Mouse (Mus musculus): ENCODE data around the gene Ldlrad3. TPM values are rescaled to one million over a fixed set of nuclear protein-coding genes. Genes with fewer than 3 reads are reported as not detected.

Gene Ldlrad3
- total and polyA plus RNA-seq, 3 experiments = 3.5 to 6.1 TPM; not detected in 1

DNA sequence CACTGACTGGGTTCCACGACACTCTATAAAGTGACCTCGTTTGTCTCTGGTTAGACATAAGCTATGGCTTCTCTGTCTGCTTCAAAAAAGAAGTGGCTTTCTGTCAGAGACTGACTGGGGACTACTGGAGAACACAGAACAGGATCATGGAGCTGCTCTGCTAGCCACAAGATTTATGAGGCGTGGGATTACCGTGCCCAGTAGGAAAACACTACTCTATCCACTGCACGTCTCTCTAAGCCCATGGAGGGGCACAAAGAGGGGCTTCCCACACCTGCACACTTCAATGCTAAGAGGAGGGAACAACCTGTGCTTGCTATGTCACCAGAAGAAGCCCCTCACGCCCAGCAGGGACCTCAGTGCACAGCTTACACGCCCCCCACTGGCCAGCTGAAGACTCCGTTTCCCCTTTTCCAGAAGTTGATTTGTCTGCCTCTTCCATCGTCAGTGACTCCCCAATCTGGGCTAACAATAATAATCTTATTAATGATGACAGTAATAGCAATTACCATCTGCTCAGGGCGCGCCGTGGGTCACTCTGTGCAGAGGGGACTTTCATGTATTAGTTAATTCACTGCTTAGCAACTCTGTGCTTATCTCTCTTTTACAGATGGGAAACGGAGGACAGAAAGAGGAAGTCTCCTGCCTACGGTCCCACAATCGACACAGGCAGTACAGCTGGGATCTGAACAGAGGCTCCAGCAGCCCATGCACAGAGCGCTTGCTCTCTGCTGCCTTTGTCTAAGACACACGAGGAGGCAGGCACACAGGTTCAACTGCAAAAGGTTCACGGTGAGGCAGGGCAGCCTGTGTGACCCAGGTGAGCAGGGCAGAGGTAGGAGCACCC, 149.3 kb downstream of the Ldlrad3 start (continued):
- TF ChIP-seq UBTF (IDR thresholded peaks at IDR 0.05; ENCODE audit: borderline replicate concordance, insufficient read depth, low read depth, low read length) (peak; percentile 99), ETS1 (IDR thresholded peaks at IDR 0.05; ENCODE audit: low read depth, low read length) (peak; percentile 98), POLR2A (IDR thresholded peaks at IDR 0.05; ENCODE audit: control insufficient read depth in 1 of 2, insufficient read depth in 1 of 2, low read depth in 1 of 2, low read length in 2 of 2, poor library complexity in 1 of 2) (no peak), ZC3H11A (IDR thresholded peaks at IDR 0.05; ENCODE audit: low read depth, low read length) (no peak), NELFE (IDR thresholded peaks at IDR 0.05; ENCODE audit: low read depth, low read length) (no peak), MAFK (IDR thresholded peaks at IDR 0.05; ENCODE audit: borderline replicate concordance, low read depth, low read length) (peak; percentile 55; the same call in 1 of the 2 replicates), MAX (IDR thresholded peaks at IDR 0.05; ENCODE audit: low read length) (peak; percentile 64), POLR2AphosphoS5 (IDR thresholded peaks at IDR 0.05; ENCODE audit: borderline replicate concordance, low read depth, low read length) (no peak), SIN3A (IDR thresholded peaks at IDR 0.05; ENCODE audit: low read length) (peak; percentile 94), POLR2AphosphoS2 (IDR thresholded peaks at IDR 0.05; ENCODE audit: low read length) (no peak), USF2 (IDR thresholded peaks at IDR 0.05; ENCODE audit: borderline replicate concordance in 1 of 2, insufficient read depth in 1 of 2, low read depth in 1 of 2, low read length in 2 of 2) (no peak), JUND (IDR thresholded peaks at IDR 0.05; ENCODE audit: low read depth, low read length) (no peak), ZMIZ1 (IDR thresholded peaks at IDR 0.05; ENCODE audit: low read depth, low read length) (no peak), MYC (IDR thresholded peaks at IDR 0.05; ENCODE audit: low read depth, low read length) (peak; percentile 87), CHD1 (IDR thresholded peaks at IDR 0.05; ENCODE audit: low read depth, low read length) (no peak), ZKSCAN1 (IDR thresholded peaks at IDR 0.05; ENCODE audit: low read depth, low read length) (no peak), EP300 (IDR thresholded peaks at IDR 0.05; ENCODE audit: low read depth in 1 of 2, low read length in 2 of 2) (peak; percentile 97), MAZ (IDR thresholded peaks at IDR 0.05; ENCODE audit: low read depth, low read length) (0 out of 2 replicates have a peak, but pooled peaks have one; percentile 49), ELF1 (IDR thresholded peaks at IDR 0.05; ENCODE audit: low read depth, low read length) (peak; percentile 52; the same call in 1 of the 2 replicates), TAL1 (IDR thresholded peaks at IDR 0.05; ENCODE audit: low read length) (peak; percentile 100), MEF2A (IDR thresholded peaks at IDR 0.05; ENCODE audit: extremely low read depth, insufficient replicate concordance, low read depth, low read length, poor library complexity, severe bottlenecking) (peak; percentile 59; the same call in 1 of the 2 replicates), USF1 (IDR thresholded peaks at IDR 0.05; ENCODE audit: low read depth, low read length) (no peak)

DNA sequence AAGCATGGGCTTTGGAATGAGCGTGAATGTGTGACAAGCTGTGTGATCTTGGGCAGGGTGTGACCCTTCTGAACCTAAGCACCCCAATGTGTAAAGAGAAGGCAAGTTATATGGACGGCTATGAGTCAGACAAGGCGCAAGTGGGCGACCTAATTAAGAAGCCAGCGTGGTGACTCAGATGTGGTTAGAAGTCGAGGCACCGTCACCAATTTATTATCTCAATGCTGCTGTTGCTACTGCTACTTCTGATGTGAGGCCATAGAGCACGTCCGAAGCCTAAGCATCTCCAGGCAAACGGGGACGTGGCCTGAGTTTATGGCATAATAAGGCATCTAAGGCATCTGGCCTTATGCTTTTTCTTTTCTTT, 151.7 kb downstream of the Ldlrad3 start:
- peak; percentile 41; the same call in 1 of the 2 replicates for TF ChIP-seq MAX (IDR thresholded peaks at IDR 0.05; ENCODE audit: low read length)
- TF ChIP-seq ZNF384 (IDR thresholded peaks at IDR 0.05; ENCODE audit: low read depth, low read length) = peak; percentile 26; the same call in 1 of the 2 replicates
- no peak for TF ChIP-seq RAD21 (IDR thresholded peaks at IDR 0.05; ENCODE audit: low read depth, low read length)
- TF ChIP-seq GATA1 (IDR thresholded peaks at IDR 0.05; ENCODE audit: low read depth, low read length) = peak; percentile 52
- TF ChIP-seq EP300 (IDR thresholded peaks at IDR 0.05; ENCODE audit: low read depth in 1 of 2, low read length in 2 of 2) = peak; percentile 21 to 58; a peak in 3 of 4 replicates
- TF ChIP-seq ZMIZ1 (IDR thresholded peaks at IDR 0.05; ENCODE audit: low read depth, low read length) = no peak
- TF ChIP-seq SMC3 (IDR thresholded peaks at IDR 0.05; ENCODE audit: low read depth, low read length) = 0 out of 2 replicates have a peak, but pooled peaks have one; percentile 4
- TF ChIP-seq TBP (IDR thresholded peaks at IDR 0.05; ENCODE audit: low read depth, low read length) = peak; percentile 45; the same call in 1 of the 2 replicates
- no peak; the same call in 1 of the 2 replicates for TF ChIP-seq SIN3A (IDR thresholded peaks at IDR 0.05; ENCODE audit: low read length)
- no peak for TF ChIP-seq ZKSCAN1 (IDR thresholded peaks at IDR 0.05; ENCODE audit: low read depth, low read length)
- TF ChIP-seq JUND (IDR thresholded peaks at IDR 0.05; ENCODE audit: low read depth, low read length) = 0 out of 2 replicates have a peak, but pooled peaks have one; percentile 69
- peak; percentile 28; the same call in 1 of the 2 replicates for TF ChIP-seq TAL1 (IDR thresholded peaks at IDR 0.05; ENCODE audit: low read length)
- TF ChIP-seq POLR2AphosphoS5 (IDR thresholded peaks at IDR 0.05; ENCODE audit: borderline replicate concordance, low read depth, low read length) = no peak
- TF ChIP-seq ETS1 (IDR thresholded peaks at IDR 0.05; ENCODE audit: low read depth, low read length) = peak; percentile 30; the same call in 1 of the 2 replicates
- H3K27ac ChIP-seq (ENCODE audit: control insufficient read depth, low read depth, low read length) = peak overlapping the region; percentile 39
- no peaks in the 10 kb centered on the region for H3K79me2 ChIP-seq (ENCODE audit: control insufficient read depth, insufficient read depth, low read length, poor library complexity)
- DNase-seq (ENCODE audit: low read depth, low spot score) = peak; percentile 89
- peaks cover 0 to 41% of the 10 kb centered on the region in 2 experiments; a peak in 2 of 4 replicates for H3K36me3 ChIP-seq (ENCODE audit: control insufficient read depth in 1 of 2, insufficient read depth in 2 of 2, low read length in 2 of 2)
- no peak overlapping the region for H3K9ac ChIP-seq (ENCODE audit: control insufficient read depth, low read depth, low read length, poor library complexity, severe bottlenecking)
- no peaks in the 10 kb centered on the region for H3K9me3 ChIP-seq (replicated peaks; ENCODE audit: insufficient read depth, low read length)
- H3K4me3 ChIP-seq (ENCODE audit: control insufficient read depth in 1 of 2, insufficient read depth in 1 of 2, low read depth in 2 of 2, low read length in 2 of 2) = no peak overlapping the region
- H3K27me3 ChIP-seq (ENCODE audit: control insufficient read depth in 1 of 2, insufficient read depth in 2 of 2, low read length in 2 of 2) = no peaks in the 10 kb centered on the region
- peaks cover 5 to 66% of the 10 kb centered on the region in 2 experiments; a peak in 3 of 4 replicates for H3K4me1 ChIP-seq (ENCODE audit: control insufficient read depth in 1 of 2, insufficient read depth in 2 of 2, low read length in 2 of 2)
